Mouse (Mus musculus): ENCODE results near the gene Gm12169.

DNA sequence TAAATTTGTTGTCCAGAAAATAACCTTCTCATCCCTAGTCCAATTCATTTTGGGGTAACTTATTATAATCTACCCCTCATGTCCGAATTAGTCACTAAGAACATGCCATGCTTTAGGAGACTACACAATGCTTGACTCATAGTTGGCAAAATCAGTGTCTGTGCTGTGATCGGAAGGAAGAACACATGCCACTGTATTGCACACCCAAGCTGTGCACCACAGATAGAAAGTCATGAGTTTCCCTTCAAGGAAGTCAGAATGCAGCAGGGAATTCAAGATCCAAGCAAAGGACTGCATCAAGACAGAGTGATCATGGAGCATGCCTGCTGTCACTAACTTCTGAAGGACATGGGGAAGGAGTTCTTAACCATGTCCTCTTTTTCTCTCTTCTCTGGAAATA lies 35.4 kb upstream of the Gm12169 start:
- TF ChIP-seq POLR2A (IDR thresholded peaks at IDR 0.05; ENCODE audit: low read depth, low read length) (no peak), CTCF (conservative IDR thresholded peaks at IDR 0.05; ENCODE audit: insufficient read depth, insufficient read length, low read depth, low read length) (no peak)

Data from kidney, adult 2 months (tissue).